Mouse (Mus musculus) hindbrain, postnatal 0 days (tissue): ENCODE results near the gene Bbc3. TPM values are rescaled to one million over a fixed set of nuclear protein-coding genes. Genes with fewer than 3 reads are reported as not detected.

Experiments
- ATAC-seq: fragments of 200-750 bp; cut with Nextera tagmentation; 2 replicates; pipeline ENCODE4 v1.8.0; 2017; ENCODE audit warnings: mild to moderate bottlenecking, moderate TSS enrichment, moderate library complexity
- DNase-seq: peaks from one replicate; pipeline ENCODE4 v3.0.0-alpha.2; 2015; ENCODE audit warnings: low spot score
- H3K27ac ChIP-seq: fragments of 300-500 bp; sonication (generic); 2 replicates; pipeline ENCODE4 v1.5.1; 2014; ENCODE audit warnings: mild to moderate bottlenecking
- H3K27me3 ChIP-seq: fragments of 300-500 bp; sonication (generic); 2 replicates; pipeline ENCODE4 v1.6.1; 2014; ENCODE audit warnings: low read length, mixed read lengths; ENCODE audit not compliant: insufficient read depth
- H3K36me3 ChIP-seq: fragments of 300-500 bp; sonication (generic); 2 replicates; pipeline ENCODE4 v1.6.1; 2014; ENCODE audit warnings: low read length, mixed read lengths; ENCODE audit not compliant: insufficient read depth
- H3K4me1 ChIP-seq: fragments of 300-500 bp; sonication (generic); 2 replicates; pipeline ENCODE4 v1.6.1; 2014; ENCODE audit warnings: antibody characterized with exemption, low read length, mixed read lengths; ENCODE audit not compliant: insufficient read depth
- H3K4me2 ChIP-seq: fragments of 300-500 bp; sonication (generic); 2 replicates; pipeline ENCODE4 v1.6.1; 2014; ENCODE audit warnings: low read depth, mild to moderate bottlenecking, low read length, moderate library complexity, mixed read lengths
- H3K4me3 ChIP-seq: fragments of 300-500 bp; sonication (generic); 2 replicates; pipeline ENCODE4 v1.5.1; 2014; ENCODE audit warnings: low read length
- H3K9ac ChIP-seq: fragments of 300-500 bp; sonication (generic); replicated peaks from 2 replicates; pipeline ENCODE4 v1.6.1; 2014; ENCODE audit warnings: mild to moderate bottlenecking, low read length, moderate library complexity, mixed read lengths
- H3K9me3 ChIP-seq: fragments of 300-500 bp; sonication (generic); 2 replicates; pipeline ENCODE4 v1.6.1; 2016; ENCODE audit warnings: low read length, mixed read lengths
- CTCF ChIP-seq: IDR thresholded peaks from 2 replicates; pipeline ENCODE4 v1.5.1; 2016; ENCODE audit warnings: antibody characterized with exemption, control low read depth, low read depth
- WGBS: fragments of 180-500 bp; shearing (Covaris S2); extraction: QIAGEN DNeasy Blood & Tissue Kit; methylation state at CpG from one replicate; pipeline ENCODE4 v1.1.7; 2014; 5-methylcytosine and 5-hydroxymethylcytosine counted together
- polyA plus RNA-seq: library from polyadenylated mRNA; unstranded; fragments of >200 nt; fragmentation: Nextera tagmentation; extraction: Ambion mirVana; gene quantifications from 2 replicates; pipeline ENCODE4 v1.2.1, GENCODE M21; 2015
- total RNA-seq: library from RNA; depleted of rRNA; stranded (reverse); fragments of >200 nt; gene quantifications from 2 replicates; pipeline ENCODE4 v1.2.3, GENCODE M21; 2014; rRNA removed

The Bbc3 gene
- total and polyA plus RNA-seq, 2 experiments from 2014 or later = 32.2 to 51.0 TPM

DNA sequence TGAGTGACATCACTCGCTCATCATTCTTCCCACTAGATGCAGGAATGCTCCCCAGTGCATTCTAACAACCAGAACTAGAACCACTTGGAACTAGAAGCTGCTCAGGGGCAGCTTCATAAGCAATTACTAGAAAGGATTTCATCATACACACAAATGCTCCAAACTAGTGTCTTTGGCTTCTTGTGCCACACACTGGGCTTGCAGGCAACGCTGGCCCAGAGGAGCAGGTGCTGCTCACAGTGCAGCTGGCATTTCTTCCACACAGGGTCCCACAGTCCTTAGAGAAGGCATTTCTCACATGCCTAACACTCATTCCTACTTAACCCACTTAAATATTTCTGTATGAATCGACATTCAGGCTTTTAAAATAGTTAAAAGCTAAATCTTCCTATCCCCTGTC is 49.4 kb downstream of the Bbc3 start:
- Histone ChIP-seq H3K27ac (no peak overlapping the region), H3K4me2 (no peak overlapping the region), H3K36me3 (peaks cover 23% of the 10 kb centered on the region; the same call in 1 of the 2 replicates), H3K9ac (no peak overlapping the region), H3K4me3 (no peak overlapping the region), H3K27me3 (no peaks in the 10 kb centered on the region), H3K9me3 (no peaks in the 10 kb centered on the region), H3K4me1 (no peaks in the 10 kb centered on the region)
- no peak for TF ChIP-seq CTCF
- DNase-seq (no peak), ATAC-seq (no peak)
- 89% methylated on average over 3 of the region's 3 CpGs for WGBS

GRCm38 (mm10) chr7:16364319-16364718 is 56.1 kb downstream of the Bbc3 start:
- H3K4me2 ChIP-seq = no peak overlapping the region
- H3K4me1 ChIP-seq = no peaks in the 10 kb centered on the region
- no peaks in the 10 kb centered on the region for H3K27me3 ChIP-seq
- no peak for DNase-seq
- no peak overlapping the region for H3K9ac ChIP-seq
- no peaks in the 10 kb centered on the region for H3K9me3 ChIP-seq
- H3K27ac ChIP-seq = no peak overlapping the region
- TF ChIP-seq CTCF = no peak
- H3K36me3 ChIP-seq = peaks cover 37% of the 10 kb centered on the region; the same call in 1 of the 2 replicates
- 88% methylated on average over 1 of the region's 1 CpGs for WGBS
- ATAC-seq = no peak
- no peak overlapping the region for H3K4me3 ChIP-seq

GRCm38 (mm10) chr7:16364901-16365500 is 56.8 kb downstream of the Bbc3 start:
- DNase-seq (peak; percentile 28), ATAC-seq (peak; percentile 49; the same call in 1 of the 2 replicates)
- H3K27me3 ChIP-seq = no peaks in the 10 kb centered on the region
- H3K36me3 ChIP-seq = peaks cover 42% of the 10 kb centered on the region; the same call in 1 of the 2 replicates
- H3K9me3 ChIP-seq = no peaks in the 10 kb centered on the region
- no peak overlapping the region for H3K4me3 ChIP-seq
- no peaks in the 10 kb centered on the region for H3K4me1 ChIP-seq
- no peak overlapping the region for H3K4me2 ChIP-seq
- peak overlapping the region; percentile 15; the same call in 1 of the 2 replicates for H3K27ac ChIP-seq
- no peak for TF ChIP-seq CTCF
- WGBS = 12% methylated on average over 4 of the region's 4 CpGs
- no peak overlapping the region for H3K9ac ChIP-seq

GRCm38 (mm10) chr7:16366133-16366646 is 58.0 kb downstream of the Bbc3 start:
- 59% methylated on average over 10 of the region's 10 CpGs for WGBS
- no peak overlapping the region for H3K4me2 ChIP-seq
- ATAC-seq (no peak), DNase-seq (no peak)
- H3K27me3 ChIP-seq = no peaks in the 10 kb centered on the region
- H3K9me3 ChIP-seq = no peaks in the 10 kb centered on the region
- no peaks in the 10 kb centered on the region for H3K4me1 ChIP-seq
- H3K36me3 ChIP-seq = peaks cover 47% of the 10 kb centered on the region; the same call in 1 of the 2 replicates
- H3K4me3 ChIP-seq = no peak overlapping the region
- no peak overlapping the region for H3K27ac ChIP-seq
- TF ChIP-seq CTCF = no peak
- H3K9ac ChIP-seq = no peak overlapping the region

- Histone ChIP-seq H3K36me3 (peaks cover 48% of the 10 kb centered on the region; the same call in 1 of the 2 replicates), H3K4me1 (no peaks in the 10 kb centered on the region), H3K27ac (no peak overlapping the region), H3K9me3 (no peaks in the 10 kb centered on the region), H3K4me2 (no peak overlapping the region), H3K9ac (no peak overlapping the region), H3K27me3 (no peaks in the 10 kb centered on the region), H3K4me3 (no peak overlapping the region)
- WGBS = 72% methylated on average over 4 of the region's 4 CpGs
- TF ChIP-seq CTCF = no peak
- DNase-seq = no peak
- ATAC-seq = no peak
Observed at GRCm38 (mm10) chr7:16366669-16367068, 58.5 kb downstream of the Bbc3 start.

Other genes with a start within 250 kb of the Bbc3 start
- gene Zfp541, start 246.6 kb upstream of the Bbc3 start, total RNA-seq = 0.31 and 0.72 TPM in 2 replicates
- gene Zfp541, start 246.6 kb upstream of the Bbc3 start, polyA plus RNA-seq = 0.15 and 0.24 TPM in 2 replicates
- 413 and 441 TPM in 2 replicates for gene Napa, start 209.9 kb upstream of the Bbc3 start, total RNA-seq
- gene Napa, start 209.9 kb upstream of the Bbc3 start, polyA plus RNA-seq = 253 and 256 TPM in 2 replicates
- 33.3 and 41.7 TPM in 2 replicates for gene Kptn, start 188.5 kb upstream of the Bbc3 start, total RNA-seq
- 33.2 and 35.8 TPM in 2 replicates for gene Kptn, start 188.5 kb upstream of the Bbc3 start, polyA plus RNA-seq
- 78.6 and 79.4 TPM in 2 replicates for gene Slc8a2, start 178.6 kb upstream of the Bbc3 start, total RNA-seq
- gene Slc8a2, start 178.6 kb upstream of the Bbc3 start, polyA plus RNA-seq = 1.2 TPM in 2 replicates
- gene Meis3, start 133.3 kb upstream of the Bbc3 start, total RNA-seq = 76.6 and 81.3 TPM in 2 replicates
- 77.5 and 84.6 TPM in 2 replicates for gene Meis3, start 133.3 kb upstream of the Bbc3 start, polyA plus RNA-seq
- gene Dhx34, start 86.4 kb upstream of the Bbc3 start, total RNA-seq = 21.1 and 25.0 TPM in 2 replicates
- 9.1 and 9.4 TPM in 2 replicates for gene Dhx34, start 86.4 kb upstream of the Bbc3 start, polyA plus RNA-seq
- gene C5ar2, start 64.2 kb upstream of the Bbc3 start, total RNA-seq = 0.47 TPM in 1 of 2 replicates, not detected in the other
- gene C5ar2, start 64.2 kb upstream of the Bbc3 start, polyA plus RNA-seq = 0.11 and 0.18 TPM in 2 replicates
- 1.4 and 1.9 TPM in 2 replicates for gene C5ar1, start 48.9 kb upstream of the Bbc3 start, total RNA-seq
- gene C5ar1, start 48.9 kb upstream of the Bbc3 start, polyA plus RNA-seq = 0.93 and 1.5 TPM in 2 replicates
- gene Inafm1, start 34.8 kb upstream of the Bbc3 start, total RNA-seq = 56.0 and 71.3 TPM in 2 replicates
- gene Inafm1, start 34.8 kb upstream of the Bbc3 start, polyA plus RNA-seq = 74.1 and 78.4 TPM in 2 replicates
- gene Ccdc9, start 21.6 kb upstream of the Bbc3 start, total RNA-seq = 11.8 and 27.9 TPM in 2 replicates
- gene Ccdc9, start 21.6 kb upstream of the Bbc3 start, polyA plus RNA-seq = 13.4 and 14.8 TPM in 2 replicates
- 88.6 and 89.4 TPM in 2 replicates for gene Sae1, start 79.4 kb downstream of the Bbc3 start, total RNA-seq
- gene Sae1, start 79.4 kb downstream of the Bbc3 start, polyA plus RNA-seq = 215 and 216 TPM in 2 replicates
- gene Zc3h4, start 92.5 kb downstream of the Bbc3 start, total RNA-seq = 36.8 and 38.2 TPM in 2 replicates
- 8.3 and 9.1 TPM in 2 replicates for gene Zc3h4, start 92.5 kb downstream of the Bbc3 start, polyA plus RNA-seq
- gene Tmem160, start 144.4 kb downstream of the Bbc3 start, total RNA-seq = 71.7 and 72.6 TPM in 2 replicates
- 102 and 114 TPM in 2 replicates for gene Tmem160, start 144.4 kb downstream of the Bbc3 start, polyA plus RNA-seq
- gene Npas1, start 169.3 kb downstream of the Bbc3 start, total RNA-seq = 9.0 and 13.9 TPM in 2 replicates
- 7.6 and 7.9 TPM in 2 replicates for gene Npas1, start 169.3 kb downstream of the Bbc3 start, polyA plus RNA-seq